Mouse (Mus musculus) cerebellum, adult (tissue): ENCODE data around the gene Usmg5.

ENCODE experiments used
- ATAC-seq: cut with Nextera tagmentation; 2 replicates; pipeline ENCODE4 v1.9.2; 2017; ENCODE audit warnings: mild to moderate bottlenecking, moderate library complexity, mixed read lengths; ENCODE audit not compliant: insufficient number of reproducible peaks, low FRiP score, low TSS enrichment

Usmg5 gene

DNA sequence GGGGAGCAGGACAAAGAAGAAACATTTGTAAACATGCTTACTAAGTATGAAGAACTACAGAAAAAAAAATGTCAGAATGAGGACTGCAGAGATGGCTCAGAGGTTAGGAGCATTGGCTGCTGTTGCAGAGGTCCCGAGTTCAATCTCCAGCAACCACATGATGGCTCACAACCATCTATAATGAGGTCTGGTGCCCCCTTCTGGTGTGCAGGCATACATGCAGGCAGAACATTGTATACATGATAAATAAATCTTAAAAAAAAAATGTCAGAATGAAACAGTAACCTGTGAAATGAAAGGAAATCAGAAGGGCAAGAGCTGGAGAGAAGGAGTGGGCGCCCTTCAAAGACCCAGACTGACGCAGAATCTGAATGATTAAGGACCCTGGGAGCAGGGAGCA lies 24.6 kb downstream of the Usmg5 start:
- no peak for ATAC-seq

DNA sequence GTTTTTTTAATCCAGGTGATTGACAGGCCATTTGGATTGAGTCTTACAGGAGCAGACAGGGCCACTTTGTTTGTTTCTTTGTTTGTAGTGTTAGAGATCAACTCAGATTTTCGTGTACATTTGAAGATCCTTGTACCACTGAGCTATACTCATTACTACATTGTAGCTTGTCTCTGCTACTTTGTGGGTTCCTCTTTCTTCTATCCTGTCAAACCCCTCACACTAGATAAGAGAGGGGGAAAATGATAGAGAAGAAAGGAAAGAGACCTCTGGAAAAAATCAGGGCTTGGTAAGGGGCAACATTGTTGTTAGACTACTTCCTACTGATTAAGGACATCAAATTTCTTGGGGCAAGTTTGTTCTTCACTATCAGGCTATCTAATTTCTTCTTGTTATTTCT lies 32.8 kb downstream of the Usmg5 start:
- ATAC-seq = no peak

- no peak for ATAC-seq
Observed at GRCm38 (mm10) chr19:47053471-47053870, 37.0 kb downstream of the Usmg5 start.

DNA sequence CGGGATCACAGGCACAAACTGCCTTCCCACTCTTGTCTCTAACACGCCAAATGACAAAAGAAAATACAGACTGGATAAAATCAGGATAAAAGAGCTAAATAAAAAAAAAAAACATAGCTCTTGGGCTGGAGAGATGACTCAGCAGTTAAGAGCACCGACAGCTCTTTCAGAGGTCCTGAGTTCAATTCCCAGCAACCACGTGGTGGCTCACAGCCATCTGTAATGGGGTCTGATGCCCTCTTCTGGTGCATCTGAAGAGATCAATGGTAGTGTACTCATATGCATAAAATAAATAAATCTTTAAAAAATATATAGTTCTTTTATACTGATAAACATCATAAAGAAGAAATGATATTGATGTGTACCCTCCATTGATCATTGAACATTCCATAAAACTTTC lies 37.5 kb downstream of the Usmg5 start:
- no peak for ATAC-seq

GRCm38 (mm10) chr19:47050271-47051032 lies 40.0 kb downstream of the Usmg5 start, which contains the start of gene Pcgf6:
Pcgf6 (minus strand) TSS chr19:47050906.
- peak; percentile 97 for ATAC-seq

- ATAC-seq = no peak
Observed at GRCm38 (mm10) chr19:47049840-47050239, 40.6 kb downstream of the Usmg5 start.

DNA sequence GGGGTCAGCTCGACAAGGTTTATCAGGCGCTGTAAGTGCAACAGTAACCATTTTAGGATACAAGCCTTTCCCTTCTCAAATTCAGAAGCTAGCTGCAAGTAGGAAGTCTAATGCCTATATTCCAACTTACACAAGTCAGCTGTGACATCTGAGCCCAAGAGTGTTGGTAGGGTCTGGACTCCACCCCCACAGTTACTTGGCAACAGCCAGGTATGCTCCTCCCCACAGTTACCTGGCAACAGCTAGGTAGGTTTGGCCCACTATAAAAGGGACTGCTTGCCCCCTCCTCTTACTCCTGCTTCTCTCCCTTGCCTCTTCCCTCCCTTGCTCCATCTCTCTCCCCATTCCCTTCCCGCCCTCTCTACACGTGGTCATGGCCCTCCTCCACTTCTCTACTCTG lies 41.4 kb downstream of the Usmg5 start:
- ATAC-seq = no peak

GRCm38 (mm10) chr19:47047236-47047833 lies 43.1 kb downstream of the Usmg5 start:
- ATAC-seq = no peak

DNA sequence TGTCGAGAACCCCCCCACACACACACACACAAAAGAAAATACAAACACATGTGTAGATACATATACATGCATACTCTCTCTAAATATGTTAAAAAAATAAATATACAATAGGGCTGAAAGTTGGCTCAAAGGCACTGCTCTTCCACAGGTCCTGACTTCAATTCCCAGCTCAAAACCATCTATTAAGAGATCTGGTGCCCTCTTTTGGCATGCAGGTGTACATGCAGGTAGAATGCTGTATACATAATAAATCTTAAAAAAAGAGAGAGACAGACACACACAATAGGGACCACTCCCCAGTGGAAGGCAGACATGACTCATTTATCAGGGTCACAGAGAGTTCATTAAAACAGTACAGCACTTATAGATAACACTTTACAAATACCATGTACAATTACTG lies 44.1 kb downstream of the Usmg5 start:
- ATAC-seq = no peak

DNA sequence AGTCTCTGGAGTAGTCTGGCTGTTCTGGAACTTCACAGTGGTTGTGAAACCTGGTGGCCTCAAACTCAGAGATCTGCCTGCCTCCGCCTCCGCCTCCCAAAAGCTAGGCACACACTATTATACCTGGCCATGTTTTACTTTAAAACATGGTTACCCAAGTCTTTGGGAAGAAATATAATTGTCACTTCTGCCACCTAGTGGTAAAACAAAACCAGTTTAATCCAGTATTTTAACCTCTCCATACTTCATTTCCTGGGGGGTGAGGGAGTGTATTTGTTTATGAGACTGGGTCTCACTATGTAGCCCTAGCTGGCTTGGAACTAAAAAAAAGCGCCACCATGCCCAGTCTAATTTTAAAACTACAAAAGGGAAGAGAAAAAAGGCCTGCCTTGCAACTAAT lies 46.8 kb downstream of the Usmg5 start:
- ATAC-seq = no peak; the same call in 1 of the 2 replicates

GRCm38 (mm10) chr19:47040720-47041473 lies 49.5 kb downstream of the Usmg5 start:
- ATAC-seq = no peak

DNA sequence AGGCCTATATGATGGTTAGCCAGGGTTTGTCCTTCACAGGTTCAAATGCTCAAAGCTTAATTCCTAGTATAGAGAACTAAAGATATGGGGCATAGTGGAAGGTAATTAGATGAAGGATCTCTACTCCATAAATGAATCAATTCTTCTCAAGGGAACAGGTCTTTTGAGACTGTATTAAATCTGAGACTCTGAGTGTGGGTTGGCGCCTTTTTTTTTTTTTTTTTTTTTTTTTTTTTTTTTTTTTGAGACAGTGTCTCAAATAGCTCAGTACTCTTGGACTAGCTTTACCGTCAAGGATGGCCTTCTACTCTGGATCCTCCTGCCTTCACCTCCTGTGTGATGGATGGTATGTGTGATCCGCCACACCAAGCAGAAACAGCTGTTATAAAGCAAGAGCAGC lies 53.9 kb downstream of the Usmg5 start:
- no peak for ATAC-seq

DNA sequence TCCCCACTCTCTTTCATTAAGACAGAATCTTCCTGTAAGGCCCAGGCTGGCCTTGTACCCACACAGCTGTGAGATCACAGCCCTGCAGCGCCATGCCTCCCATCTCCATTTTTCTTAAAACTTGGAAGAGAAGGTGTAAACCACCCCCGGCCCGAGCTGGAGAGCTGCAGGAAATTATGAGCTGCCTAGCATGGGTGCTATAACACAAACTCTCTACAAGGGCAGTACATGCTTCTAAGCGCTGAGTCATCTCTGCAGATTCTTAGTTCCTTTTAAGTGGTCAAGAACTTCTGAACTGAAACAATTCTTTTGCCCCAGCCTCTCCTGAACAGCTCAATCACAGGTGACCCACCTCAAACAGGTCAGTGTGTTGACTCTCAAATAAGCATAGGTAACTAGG lies 55.5 kb downstream of the Usmg5 start:
- no peak for ATAC-seq
